Mouse (Mus musculus): Measurements from ENCODE around the gene Rrm1. TPM values are rescaled to one million over a fixed set of nuclear protein-coding genes. Genes with fewer than 3 reads are reported as not detected.
A peak's percentile ranks its signal among the peaks of the same experiment; 100 is the strongest.
"Not testable (repeated sequence)": the region's sequence is repeated elsewhere in the genome, so short reads cannot be mapped to it uniquely, and the experiment has no call there.

Rrm1 gene
- polyA plus RNA-seq, 1 experiment, result 7.2 TPM

GRCm38 (mm10) chr7:102472675-102473074 is 31.2 kb downstream of the Rrm1 start:
- H3K4me1 ChIP-seq (ENCODE audit: control insufficient read depth, insufficient read depth, low read length), result no peaks in the 10 kb centered on the region
- no peak for DNase-seq
- 62% methylated on average over 5 of the region's 5 CpGs for WGBS
- TF ChIP-seq CTCF (IDR thresholded peaks at IDR 0.05; ENCODE audit: insufficient read depth, low read length), result no peak
- TF ChIP-seq POLR2A (IDR thresholded peaks at IDR 0.05; ENCODE audit: borderline replicate concordance, extremely low read depth, low read depth, low read length), result no peak
- H3K4me3 ChIP-seq (replicated peaks; ENCODE audit: extremely low read depth, low read depth, low read length), result no peak overlapping the region

DNA sequence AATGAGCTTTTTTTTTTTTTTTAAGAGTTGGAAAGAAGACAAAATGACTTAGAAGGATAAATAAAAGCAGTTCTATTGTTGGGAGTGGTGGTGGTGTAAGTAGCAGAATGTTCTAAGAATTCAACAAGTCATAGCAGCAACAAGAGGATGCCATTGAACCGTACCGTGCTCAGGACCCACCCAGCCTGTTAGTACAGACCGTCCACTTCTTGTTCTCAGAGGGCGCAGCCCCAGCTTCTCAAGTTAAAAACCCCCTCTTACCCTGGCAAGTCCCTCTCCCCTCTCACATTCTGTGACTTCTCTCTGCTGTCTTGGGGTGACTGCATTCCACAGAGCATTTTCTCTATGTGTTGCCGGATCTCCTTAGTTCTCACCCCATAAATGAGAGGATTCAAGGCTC is 35.1 kb downstream of the Rrm1 start:
- TF ChIP-seq CTCF (IDR thresholded peaks at IDR 0.05; ENCODE audit: insufficient read depth, low read length) (no peak), POLR2A (IDR thresholded peaks at IDR 0.05; ENCODE audit: borderline replicate concordance, extremely low read depth, low read depth, low read length) (no peak)
- Histone ChIP-seq H3K4me1 (ENCODE audit: control insufficient read depth, insufficient read depth, low read length) (peaks cover 7% of the 10 kb centered on the region), H3K4me3 (replicated peaks; ENCODE audit: extremely low read depth, low read depth, low read length) (no peak overlapping the region)
- WGBS, result 93% methylated on average over 5 of the region's 5 CpGs
- no peak for DNase-seq

DNA sequence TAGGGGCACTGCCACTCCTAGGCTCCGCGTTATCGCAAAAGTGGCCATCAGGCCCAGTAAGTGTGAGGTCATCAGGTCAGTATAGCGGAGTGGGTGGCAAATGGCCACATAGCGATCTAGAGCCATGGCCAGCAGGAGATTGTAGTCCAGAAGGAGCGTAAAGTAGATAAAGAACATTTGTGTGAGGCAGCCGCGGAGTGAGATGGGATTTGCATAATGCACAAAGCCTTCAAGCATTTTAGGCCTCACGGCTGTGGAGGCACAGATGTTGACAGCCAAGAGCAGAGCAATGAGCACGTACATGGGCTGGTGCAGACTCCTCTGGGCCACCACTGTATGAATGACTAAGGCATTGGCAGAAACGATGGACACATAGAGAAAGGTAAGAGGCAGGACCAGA is 35.9 kb downstream of the Rrm1 start:
- DNase-seq, result no peak
- WGBS, result 90% methylated on average over 11 of the region's 11 CpGs

DNA sequence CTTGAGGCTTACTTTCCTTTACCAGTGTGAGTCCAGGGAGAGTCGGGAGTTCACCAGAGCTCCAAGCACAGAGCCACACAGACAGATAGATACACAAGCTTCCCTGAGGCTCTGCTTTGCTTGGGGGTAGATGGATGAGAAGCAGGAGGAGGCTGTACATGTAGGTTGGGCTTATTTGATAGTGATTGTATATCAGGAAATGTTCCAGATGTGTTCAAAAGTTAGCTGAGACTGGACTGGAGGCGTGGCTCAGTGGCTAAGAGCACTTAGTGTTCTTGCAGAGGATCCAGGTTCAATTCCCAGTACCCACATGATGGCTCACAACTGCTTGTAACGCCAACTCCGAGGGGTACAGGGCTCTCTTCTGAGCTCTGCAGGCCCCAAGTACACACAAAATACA is 36.9 kb downstream of the Rrm1 start:
- no peak for DNase-seq
- TF ChIP-seq CTCF (IDR thresholded peaks at IDR 0.05; ENCODE audit: insufficient read depth, low read length) (no peak), POLR2A (IDR thresholded peaks at IDR 0.05; ENCODE audit: borderline replicate concordance, extremely low read depth, low read depth, low read length) (no peak)
- 89% methylated on average over 4 of the region's 4 CpGs for WGBS
- Histone ChIP-seq H3K4me1 (ENCODE audit: control insufficient read depth, insufficient read depth, low read length) (peaks cover 7% of the 10 kb centered on the region), H3K4me3 (replicated peaks; ENCODE audit: extremely low read depth, low read depth, low read length) (no peak overlapping the region)

More for the DNA sequence above, 35.9 kb downstream of the Rrm1 start:
- Histone ChIP-seq H3K4me3 (replicated peaks; ENCODE audit: extremely low read depth, low read depth, low read length) (no peak overlapping the region), H3K4me1 (ENCODE audit: control insufficient read depth, insufficient read depth, low read length) (peaks cover 7% of the 10 kb centered on the region)
- TF ChIP-seq CTCF (IDR thresholded peaks at IDR 0.05; ENCODE audit: insufficient read depth, low read length) (no peak), POLR2A (IDR thresholded peaks at IDR 0.05; ENCODE audit: borderline replicate concordance, extremely low read depth, low read depth, low read length) (no peak)

GRCm38 (mm10) chr7:102478926-102479325 is 37.4 kb downstream of the Rrm1 start:
- 62% methylated on average over 3 of the region's 3 CpGs for WGBS
- no peak for TF ChIP-seq POLR2A (IDR thresholded peaks at IDR 0.05; ENCODE audit: borderline replicate concordance, extremely low read depth, low read depth, low read length)
- no peak for TF ChIP-seq CTCF (IDR thresholded peaks at IDR 0.05; ENCODE audit: insufficient read depth, low read length)
- Histone ChIP-seq H3K4me1 (ENCODE audit: control insufficient read depth, insufficient read depth, low read length) (peaks cover 7% of the 10 kb centered on the region), H3K4me3 (replicated peaks; ENCODE audit: extremely low read depth, low read depth, low read length) (no peak overlapping the region)
- no peak for DNase-seq

- WGBS, result 26% methylated on average over 5 of the region's 5 CpGs
- TF ChIP-seq POLR2A (IDR thresholded peaks at IDR 0.05; ENCODE audit: borderline replicate concordance, extremely low read depth, low read depth, low read length) (no peak), CTCF (IDR thresholded peaks at IDR 0.05; ENCODE audit: insufficient read depth, low read length) (no peak)
- H3K4me1 ChIP-seq (ENCODE audit: control insufficient read depth, insufficient read depth, low read length), result peaks cover 7% of the 10 kb centered on the region
- H3K4me3 ChIP-seq (replicated peaks; ENCODE audit: extremely low read depth, low read depth, low read length), result no peak overlapping the region
- DNase-seq, result peak; percentile 19
Measured at GRCm38 (mm10) chr7:102479368-102480078, 38.0 kb downstream of the Rrm1 start.

GRCm38 (mm10) chr7:102480821-102481220 is 39.3 kb downstream of the Rrm1 start:
- H3K4me3 ChIP-seq (replicated peaks; ENCODE audit: extremely low read depth, low read depth, low read length), result no peak overlapping the region
- no peak for DNase-seq
- H3K4me1 ChIP-seq (ENCODE audit: control insufficient read depth, insufficient read depth, low read length), result peaks cover 7% of the 10 kb centered on the region
- no peak for TF ChIP-seq CTCF (IDR thresholded peaks at IDR 0.05; ENCODE audit: insufficient read depth, low read length)
- no peak for TF ChIP-seq POLR2A (IDR thresholded peaks at IDR 0.05; ENCODE audit: borderline replicate concordance, extremely low read depth, low read depth, low read length)
- WGBS, result 24% methylated on average over 4 of the region's 4 CpGs

DNA sequence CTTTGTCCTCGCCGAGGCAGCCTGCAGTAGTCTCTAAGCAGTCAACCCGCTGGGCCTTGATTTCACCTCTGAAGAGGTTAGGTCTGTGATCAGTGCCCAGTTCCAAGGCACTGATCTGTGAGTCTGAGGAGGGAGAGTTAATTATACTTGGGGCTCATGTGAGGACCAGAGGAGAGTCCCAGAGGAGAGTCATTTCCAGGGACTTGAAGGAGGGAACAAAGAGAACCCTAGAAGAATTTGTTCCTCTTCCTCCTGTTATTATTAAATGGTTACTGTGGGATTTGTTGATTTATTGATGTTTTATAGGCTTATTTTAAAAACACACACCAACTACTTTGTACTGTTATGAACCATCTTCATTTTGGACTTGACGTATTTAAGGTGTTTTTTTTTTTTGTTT is 40.1 kb downstream of the Rrm1 start, which contains the start of gene Olfr543:
Olfr543 (minus strand) TSS at position 101 of the 400 bp plus-strand sequence.
- 90% methylated on average over 4 of the region's 4 CpGs for WGBS
- peaks cover 7% of the 10 kb centered on the region for H3K4me1 ChIP-seq (ENCODE audit: control insufficient read depth, insufficient read depth, low read length)
- TF ChIP-seq POLR2A (IDR thresholded peaks at IDR 0.05; ENCODE audit: borderline replicate concordance, extremely low read depth, low read depth, low read length) (no peak), CTCF (IDR thresholded peaks at IDR 0.05; ENCODE audit: insufficient read depth, low read length) (no peak)

DNA sequence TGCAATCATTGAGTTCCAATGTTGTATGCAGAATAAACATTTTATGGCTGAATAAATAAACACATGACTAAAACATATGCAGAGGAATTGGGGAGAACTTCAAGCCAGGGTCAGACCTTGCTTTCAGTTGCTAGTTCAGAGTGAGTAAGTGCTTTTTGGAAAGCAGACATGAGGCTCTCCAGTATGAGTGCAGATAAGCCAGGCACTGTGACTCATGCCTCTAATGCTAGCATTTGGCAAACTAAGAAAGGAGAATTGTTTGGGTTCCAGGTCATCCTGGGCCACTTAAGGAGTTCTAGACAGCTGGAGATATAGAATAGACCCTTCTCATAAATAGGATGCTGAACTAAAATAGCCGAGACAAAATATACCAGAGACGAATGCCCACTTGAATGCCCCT is 42.2 kb downstream of the Rrm1 start:
- no peak for TF ChIP-seq POLR2A (IDR thresholded peaks at IDR 0.05; ENCODE audit: borderline replicate concordance, extremely low read depth, low read depth, low read length)
- TF ChIP-seq CTCF (IDR thresholded peaks at IDR 0.05; ENCODE audit: insufficient read depth, low read length), result no peak
- Histone ChIP-seq H3K4me3 (replicated peaks; ENCODE audit: extremely low read depth, low read depth, low read length) (no peak overlapping the region), H3K4me1 (ENCODE audit: control insufficient read depth, insufficient read depth, low read length) (peaks cover 7% of the 10 kb centered on the region)
- no peak for DNase-seq
- 65% methylated on average over 2 of the region's 2 CpGs for WGBS

More for the DNA sequence above, 40.1 kb downstream of the Rrm1 start, which contains the start of gene Olfr543:
- DNase-seq, result no peak
- no peak within 1 kb of the TSS for H3K4me3 ChIP-seq (replicated peaks; ENCODE audit: extremely low read depth, low read depth, low read length)

DNA sequence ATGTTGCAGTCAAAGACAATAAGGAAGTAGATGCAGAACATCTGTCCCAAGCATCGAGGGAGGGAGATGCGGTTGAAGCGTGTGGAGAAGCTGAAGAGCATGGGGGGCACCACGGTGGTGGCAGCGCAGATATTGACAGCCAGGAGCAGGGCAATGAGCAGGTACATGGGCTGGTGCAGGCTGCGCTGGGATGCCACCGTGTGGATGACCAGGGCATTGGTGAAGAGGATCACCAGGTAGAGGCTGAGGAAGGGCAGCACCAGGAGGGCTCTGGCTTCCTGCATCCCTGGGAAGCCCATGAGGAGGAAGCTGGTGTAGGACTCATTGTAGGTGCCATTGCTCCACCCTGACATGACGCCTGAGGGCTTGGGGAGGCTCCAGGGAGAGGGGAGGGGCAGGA is 43.3 kb downstream of the Rrm1 start:
- not testable (repeated sequence) for DNase-seq; H3K4me1 ChIP-seq (ENCODE audit: control insufficient read depth, insufficient read depth, low read length); H3K4me3 ChIP-seq (replicated peaks; ENCODE audit: extremely low read depth, low read depth, low read length)
- 66% methylated on average over 8 of the region's 8 CpGs for WGBS

All from lung, adult 2 months (tissue).